Mouse (Mus musculus) midbrain, embryonic 10.5 days (tissue): ENCODE measurements at regions not wholly inside any gene's neighbourhood (a gene's known extent, or its start where the extent isn't known, plus 50 kb on each side); places are given as distances from the start of the nearest gene placed in this dataset. TPM values are rescaled to one million over a fixed set of nuclear protein-coding genes. Genes with fewer than 3 reads are reported as not detected.

ENCODE experiments used
- microRNA-seq: library from miRNA; unstranded; fragments of <30 nt; microRNA quantifications from one replicate; pipeline ENCODE4, GENCODE M21; 2017

Small RNA genes in the stretch of these regions (microRNA-seq; reads per million reads assigned to microRNA genes)
- gene Gm25942 = not detected
